Mouse (Mus musculus): ENCODE data around the gene Abcf3. TPM values are rescaled to one million over a fixed set of nuclear protein-coding genes. Genes with fewer than 3 reads are reported as not detected.

Abcf3 gene
- total RNA-seq, 2 experiments from 2014 or later, result 59.8 to 70.7 TPM

DNA sequence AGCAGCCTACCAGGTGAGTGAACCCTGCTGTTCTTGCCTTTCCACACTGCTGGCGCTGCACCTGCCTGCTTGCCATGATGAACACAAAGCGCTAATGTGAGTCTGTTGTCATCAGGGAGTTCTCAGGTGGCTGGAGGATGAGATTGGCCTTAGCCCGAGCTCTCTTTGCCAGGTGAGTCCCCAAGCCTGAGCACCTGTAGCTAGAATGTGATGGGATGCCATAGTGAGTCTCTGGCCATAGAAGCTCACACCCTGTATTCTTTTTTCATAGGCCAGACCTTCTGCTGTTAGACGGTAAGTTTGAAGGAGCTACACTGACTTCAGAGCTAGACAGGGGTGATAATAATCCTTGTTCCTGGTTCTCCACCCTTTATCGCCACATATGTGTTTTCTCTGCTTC, 3.3 kb downstream of the Abcf3 start:
- Histone ChIP-seq H3K27ac (no peak overlapping the region), H3K4me3 (no peak overlapping the region)
- DNase-seq, result no peak
- intact Hi-C loops (cut with DNase I), result no loop called here
- no peak for TF ChIP-seq CTCF (IDR thresholded peaks at IDR 0.05)

GRCm38 (mm10) chr16:20552594-20552993, 4.2 kb downstream of the Abcf3 start:
- no peak for TF ChIP-seq CTCF (IDR thresholded peaks at IDR 0.05)

DNA sequence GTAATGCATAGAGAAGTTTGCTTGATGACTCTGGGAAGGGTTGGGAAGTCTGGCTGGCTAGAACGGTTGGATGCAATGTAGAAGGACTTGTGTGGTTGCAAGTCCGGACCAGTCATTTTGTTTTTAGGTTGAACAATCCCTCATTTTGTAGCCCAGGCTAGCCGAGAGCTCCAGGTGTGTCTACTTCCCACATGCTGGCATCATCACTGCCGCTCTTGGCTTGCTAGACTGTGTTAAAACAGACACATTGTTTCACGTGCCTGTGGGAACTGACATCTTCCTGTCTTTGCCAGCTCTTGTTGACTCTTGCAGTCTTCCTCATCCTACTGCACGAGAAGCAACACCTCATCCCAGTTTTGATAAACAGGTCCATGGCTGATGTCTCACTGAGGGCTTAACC, 6.6 kb downstream of the Abcf3 start:
- Histone ChIP-seq H3K27ac (no peak overlapping the region), H3K4me3 (no peak overlapping the region)
- intact Hi-C loops (cut with DNase I), result no loop called here
- DNase-seq, result no peak
- TF ChIP-seq CTCF (IDR thresholded peaks at IDR 0.05), result no peak

More at GRCm38 (mm10) chr16:20552594-20552993, 4.2 kb downstream of the Abcf3 start:
- intact Hi-C loops (cut with DNase I), result no loop called here
- H3K4me3 ChIP-seq, result no peak overlapping the region
- H3K27ac ChIP-seq, result no peak overlapping the region
- DNase-seq, result no peak

GRCm38 (mm10) chr16:20557381-20557780, 9.0 kb downstream of the Abcf3 start:
- no peak overlapping the region for H3K27ac ChIP-seq
- intact Hi-C loops (cut with DNase I), result no loop called here
- TF ChIP-seq CTCF (IDR thresholded peaks at IDR 0.05), result no peak
- no peak overlapping the region for H3K4me3 ChIP-seq
- DNase-seq, result no peak

GRCm38 (mm10) chr16:20565075-20565474, 16.7 kb downstream of the Abcf3 start:
- no peak overlapping the region for H3K4me3 ChIP-seq
- no peak for TF ChIP-seq CTCF (IDR thresholded peaks at IDR 0.05)
- intact Hi-C loops (cut with DNase I), result no loop called here
- DNase-seq, result no peak
- no peak overlapping the region for H3K27ac ChIP-seq

- DNase-seq, result no peak
- no peak for TF ChIP-seq CTCF (IDR thresholded peaks at IDR 0.05)
- Histone ChIP-seq H3K27ac (no peak within 1 kb of the TSS), H3K4me3 (peak within 1 kb of the TSS; percentile 64)
- intact Hi-C loops (cut with DNase I), result no loop called here
Observed at GRCm38 (mm10) chr16:20589366-20589938, 41.1 kb downstream of the Abcf3 start, which contains the start of gene Vwa5b2. Gene Vwa5b2 (plus strand): TSS chr16:20589471.

- no peak for DNase-seq
- no peak for TF ChIP-seq CTCF (IDR thresholded peaks at IDR 0.05)
- intact Hi-C loops (cut with DNase I), result no loop called here
- no peak overlapping the region for H3K27ac ChIP-seq
- peak overlapping the region; percentile 64 for H3K4me3 ChIP-seq
Observed at GRCm38 (mm10) chr16:20589939-20590679, 41.7 kb downstream of the Abcf3 start.

- no peak for DNase-seq
- intact Hi-C loops (cut with DNase I), result no loop called here
- no peak for TF ChIP-seq CTCF (IDR thresholded peaks at IDR 0.05)
- Histone ChIP-seq H3K4me3 (peak overlapping the region; percentile 64), H3K27ac (no peak overlapping the region)
Observed at GRCm38 (mm10) chr16:20590680-20591038, 42.3 kb downstream of the Abcf3 start.

GRCm38 (mm10) chr16:20591076-20591705, 42.8 kb downstream of the Abcf3 start:
- no peak for DNase-seq
- Histone ChIP-seq H3K27ac (no peak overlapping the region), H3K4me3 (no peak overlapping the region)
- intact Hi-C loops (cut with DNase I), result no loop called here
- no peak for TF ChIP-seq CTCF (IDR thresholded peaks at IDR 0.05)

DNA sequence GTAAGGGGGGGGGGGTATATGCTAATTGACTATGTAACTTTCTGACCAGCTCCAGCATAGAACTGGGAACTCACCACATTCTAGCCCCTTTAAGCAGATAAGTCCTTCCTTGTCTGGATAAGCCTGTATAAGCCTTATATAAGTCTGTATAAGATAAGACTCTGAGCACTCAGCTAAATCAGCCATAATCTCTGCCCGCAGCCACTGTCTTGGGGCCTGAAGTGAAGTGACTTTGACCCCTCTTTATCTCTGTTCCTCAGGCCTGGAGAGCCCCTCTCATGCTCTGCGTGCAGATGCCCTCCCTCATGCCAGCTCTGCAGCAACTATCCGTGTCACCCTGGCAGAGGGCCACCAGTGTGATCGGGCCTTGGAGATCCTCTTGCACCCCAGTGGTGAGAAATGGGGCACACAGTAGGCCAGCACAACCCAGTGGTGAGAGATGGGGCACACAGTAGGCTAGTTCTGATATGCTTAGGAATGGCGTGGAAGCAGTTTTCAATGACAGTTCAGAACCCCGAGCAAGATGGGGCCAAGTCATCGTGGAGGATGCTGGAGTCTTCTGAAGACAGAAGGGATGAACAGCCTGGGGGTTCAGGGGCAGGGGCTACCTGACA, 46.8 kb downstream of the Abcf3 start:
- H3K27ac ChIP-seq, result no peak overlapping the region
- intact Hi-C loops (cut with DNase I), result no loop called here
- no peak for TF ChIP-seq CTCF (IDR thresholded peaks at IDR 0.05)
- no peak for DNase-seq
- H3K4me3 ChIP-seq, result no peak overlapping the region

DNA sequence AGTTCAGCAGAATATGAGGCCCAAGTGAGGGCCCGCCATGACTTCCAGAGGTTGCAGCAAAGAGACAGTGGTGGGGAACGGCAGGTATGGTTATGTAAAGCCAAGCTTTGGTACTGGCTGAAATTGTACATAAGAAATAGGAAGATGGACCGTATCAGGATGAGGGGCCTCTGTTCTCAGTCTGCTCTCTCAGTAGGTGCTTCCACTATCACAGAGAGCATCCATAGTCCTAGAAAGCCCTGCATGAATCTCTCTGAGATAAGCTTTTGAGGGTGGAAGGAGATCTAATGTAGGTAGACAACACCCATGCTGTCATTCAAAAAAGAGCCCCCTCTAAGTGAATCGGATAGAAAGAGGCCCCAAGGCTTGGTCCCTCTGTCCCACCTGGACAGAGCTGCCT, 47.4 kb downstream of the Abcf3 start:
- DNase-seq, result no peak
- intact Hi-C loops (cut with DNase I), result no loop called here
- Histone ChIP-seq H3K27ac (no peak overlapping the region), H3K4me3 (no peak overlapping the region)
- no peak for TF ChIP-seq CTCF (IDR thresholded peaks at IDR 0.05)

DNA sequence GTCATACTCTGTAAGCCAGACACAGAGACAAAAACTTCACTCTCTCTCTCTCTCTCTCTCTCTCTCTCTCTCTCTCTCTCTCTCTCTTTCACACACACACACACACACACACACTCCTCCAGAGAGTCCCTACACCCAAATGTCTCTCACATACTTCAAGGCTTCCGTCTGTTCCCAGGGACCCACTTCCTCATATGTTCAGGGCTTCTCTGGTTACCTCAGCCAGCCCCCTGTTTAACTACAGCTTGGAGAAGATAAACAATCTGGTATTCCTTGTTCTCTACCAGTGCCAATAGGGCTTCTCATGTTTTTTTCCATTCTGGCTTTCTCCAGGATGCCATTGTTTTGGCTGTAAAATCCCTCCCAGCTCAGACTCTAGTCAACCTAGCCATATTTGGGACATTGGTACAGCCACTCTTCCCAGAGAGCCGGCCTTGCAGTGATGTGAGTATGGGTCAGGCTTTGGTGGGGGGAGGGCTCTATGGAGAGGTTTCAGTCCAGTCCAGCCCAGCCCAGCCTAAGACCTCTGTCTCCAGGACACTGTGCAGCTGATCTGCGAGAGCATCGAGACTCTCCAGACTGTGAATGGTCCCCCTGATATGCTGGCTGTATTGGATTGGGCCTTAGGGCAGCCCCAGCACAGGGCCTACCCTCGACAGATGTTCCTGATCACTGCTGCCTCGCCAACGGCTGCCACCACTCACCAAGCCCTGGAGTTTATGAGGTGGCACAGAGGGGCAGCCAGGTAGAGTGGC, 48.5 kb downstream of the Abcf3 start:
- DNase-seq, result no peak
- intact Hi-C loops (cut with DNase I), result no loop called here
- Histone ChIP-seq H3K27ac (no peak overlapping the region), H3K4me3 (no peak overlapping the region)
- TF ChIP-seq CTCF (IDR thresholded peaks at IDR 0.05), result no peak

Measured in gastrocnemius, adult 2 months (tissue).